Mouse (Mus musculus) myocyte (in vitro differentiated cells): ENCODE data around the gene Chrdl2.

Experiments
- CEBPB ChIP-seq: IDR thresholded peaks from 2 replicates; pipeline ENCODE4 v1.6.1; 2011; ENCODE audit warnings: mild to moderate bottlenecking, moderate library complexity; ENCODE audit not compliant: poor library complexity, insufficient read depth, severe bottlenecking
- E2F4 ChIP-seq: IDR thresholded peaks from one replicate; pipeline ENCODE4 v1.6.1; 2011; ENCODE audit warnings: mild to moderate bottlenecking, control low read depth, moderate library complexity; ENCODE audit not compliant: insufficient read depth
- MAX ChIP-seq: IDR thresholded peaks from one replicate; pipeline ENCODE4 v1.6.1; 2011; ENCODE audit warnings: low read depth, mild to moderate bottlenecking, control low read depth
- MYOG ChIP-seq, 3 experiments: IDR thresholded peaks; one replicate each; pipeline ENCODE4 v1.6.1; 2011; ENCODE audit warnings: control low read depth in 2 of 3, low read depth in 2 of 3, mild to moderate bottlenecking in 2 of 3; ENCODE audit not compliant: insufficient read length in 2 of 3, control insufficient read depth in 1 of 3, insufficient read depth in 1 of 3
- POLR2A ChIP-seq: IDR thresholded peaks from one replicate; pipeline ENCODE4 v1.6.1; 2011; ENCODE audit warnings: low read depth, mild to moderate bottlenecking, control low read depth, moderate library complexity; ENCODE audit not compliant: insufficient read length
- POLR2AphosphoS2 ChIP-seq: IDR thresholded peaks from one replicate; pipeline ENCODE4 v1.6.1; 2011; ENCODE audit warnings: low read depth, control low read depth; ENCODE audit not compliant: insufficient read length
- REST ChIP-seq: IDR thresholded peaks from one replicate; pipeline ENCODE4 v1.6.1; 2011; ENCODE audit warnings: mild to moderate bottlenecking, control low read depth, moderate library complexity; ENCODE audit not compliant: insufficient read depth, insufficient read length
- TCF12 ChIP-seq: IDR thresholded peaks from one replicate; pipeline ENCODE4 v1.6.1; 2011; ENCODE audit warnings: mild to moderate bottlenecking, control low read depth; ENCODE audit not compliant: poor library complexity, insufficient read depth, severe bottlenecking
- USF1 ChIP-seq: IDR thresholded peaks from one replicate; pipeline ENCODE4 v1.6.1; 2011; ENCODE audit warnings: low read depth, mild to moderate bottlenecking, control low read depth, moderate library complexity

DNA sequence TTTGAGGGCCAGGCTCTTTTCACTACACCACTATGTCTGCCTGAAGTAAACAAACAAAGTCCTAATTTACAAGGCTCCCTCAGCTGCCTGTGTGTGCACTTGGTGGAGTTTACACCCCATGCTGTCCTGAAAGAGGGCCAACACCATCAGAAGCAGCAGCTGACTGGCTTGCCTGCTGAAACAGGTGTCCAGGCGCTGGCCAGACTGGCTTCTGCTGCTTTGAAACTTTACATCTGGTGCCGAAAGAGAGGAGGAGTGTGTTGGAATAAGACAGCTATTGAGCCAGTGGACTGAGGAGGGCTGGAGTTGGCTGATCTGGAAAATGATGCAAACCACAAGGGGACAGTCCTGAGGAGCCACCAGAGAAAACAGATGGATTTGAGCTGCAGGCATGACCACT is 68.0 kb downstream of the Chrdl2 start:
- TF ChIP-seq E2F4 (no peak), MAX (no peak), CEBPB (no peak), REST (no peak), POLR2A (no peak), POLR2AphosphoS2 (no peak), USF1 (no peak), MYOG (IDR thresholded peaks at IDR 0.05; ENCODE audit: control insufficient read depth in 1 of 3, insufficient read depth in 1 of 3, insufficient read length in 2 of 3, low read depth in 2 of 3) (peak; percentile 77 to 91 (median 80)), TCF12 (peak; percentile 63)
